Mouse (Mus musculus): ENCODE data around the gene Slc11a2. TPM values are rescaled to one million over a fixed set of nuclear protein-coding genes. Genes with fewer than 3 reads are reported as not detected.
A peak's percentile ranks its signal among the peaks of the same experiment; 100 is the strongest.

Gene Slc11a2
- polyA plus RNA-seq, 1 experiment from 2014 or later = 37.1 TPM

- peaks cover 10% of the 10 kb centered on the region for H3K36me3 ChIP-seq (ENCODE audit: control insufficient read depth, insufficient read depth)
- no peak overlapping the region for H3K9ac ChIP-seq (ENCODE audit: low read depth, low read length)
- H3K27me3 ChIP-seq (ENCODE audit: control insufficient read depth, insufficient read depth, low read depth, low read length) = no peaks in the 10 kb centered on the region
- H3K9me3 ChIP-seq (replicated peaks; ENCODE audit: control insufficient read depth, low read length) = no peaks in the 10 kb centered on the region
- peaks cover 91% of the 10 kb centered on the region for H3K4me1 ChIP-seq (ENCODE audit: control insufficient read depth, low read depth, low read length)
- ATAC-seq (ENCODE audit: low read depth) = no peak
- 90% methylated on average over 13 of the region's 13 CpGs for WGBS (ENCODE audit: insufficient replicate concordance)
- H3K27ac ChIP-seq (ENCODE audit: low read length) = peak overlapping the region; percentile 62
- no peak overlapping the region for H3K4me2 ChIP-seq (ENCODE audit: low read depth, low read length)
- no peak overlapping the region for H3K4me3 ChIP-seq (ENCODE audit: low read depth, low read length)
Measured at GRCm38 (mm10) chr15:100414942-100415341, 9.9 kb downstream of the Slc11a2 start.

- Histone ChIP-seq H3K36me3 (ENCODE audit: control insufficient read depth, insufficient read depth) (peaks cover 16% of the 10 kb centered on the region), H3K9ac (ENCODE audit: low read depth, low read length) (0 out of 2 replicates have a peak overlapping the region, but pooled peaks have one; percentile 27), H3K4me2 (ENCODE audit: low read depth, low read length) (no peak overlapping the region), H3K27ac (ENCODE audit: low read length) (peak overlapping the region; percentile 62), H3K9me3 (replicated peaks; ENCODE audit: control insufficient read depth, low read length) (no peaks in the 10 kb centered on the region), H3K4me1 (ENCODE audit: control insufficient read depth, low read depth, low read length) (peaks cover 82% of the 10 kb centered on the region), H3K27me3 (ENCODE audit: control insufficient read depth, insufficient read depth, low read depth, low read length) (no peaks in the 10 kb centered on the region), H3K4me3 (ENCODE audit: low read depth, low read length) (no peak overlapping the region)
- ATAC-seq (ENCODE audit: low read depth) = 0 out of 2 replicates have a peak, but pooled peaks have one; percentile 28
- 55% methylated on average over 4 of the region's 4 CpGs for WGBS (ENCODE audit: insufficient replicate concordance)
Measured at GRCm38 (mm10) chr15:100414011-100414410, 10.9 kb downstream of the Slc11a2 start.

- peaks cover 22% of the 10 kb centered on the region for H3K36me3 ChIP-seq (ENCODE audit: control insufficient read depth, insufficient read depth)
- 35% methylated on average over 4 of the region's 5 CpGs for WGBS (ENCODE audit: insufficient replicate concordance)
- no peak overlapping the region for H3K9ac ChIP-seq (ENCODE audit: low read depth, low read length)
- no peak overlapping the region for H3K4me2 ChIP-seq (ENCODE audit: low read depth, low read length)
- ATAC-seq (ENCODE audit: low read depth) = no peak
- H3K27ac ChIP-seq (ENCODE audit: low read length) = peak overlapping the region; percentile 70
- H3K4me3 ChIP-seq (ENCODE audit: low read depth, low read length) = no peak overlapping the region
- peaks cover 75% of the 10 kb centered on the region for H3K4me1 ChIP-seq (ENCODE audit: control insufficient read depth, low read depth, low read length)
- H3K27me3 ChIP-seq (ENCODE audit: control insufficient read depth, insufficient read depth, low read depth, low read length) = no peaks in the 10 kb centered on the region
- H3K9me3 ChIP-seq (replicated peaks; ENCODE audit: control insufficient read depth, low read length) = no peaks in the 10 kb centered on the region
Measured at GRCm38 (mm10) chr15:100413306-100413705, 11.6 kb downstream of the Slc11a2 start.

GRCm38 (mm10) chr15:100411731-100412130 lies 13.1 kb downstream of the Slc11a2 start:
- Histone ChIP-seq H3K27me3 (ENCODE audit: control insufficient read depth, insufficient read depth, low read depth, low read length) (no peaks in the 10 kb centered on the region), H3K9me3 (replicated peaks; ENCODE audit: control insufficient read depth, low read length) (no peaks in the 10 kb centered on the region), H3K4me1 (ENCODE audit: control insufficient read depth, low read depth, low read length) (peaks cover 60% of the 10 kb centered on the region), H3K4me3 (ENCODE audit: low read depth, low read length) (no peak overlapping the region), H3K27ac (ENCODE audit: low read length) (peak overlapping the region; percentile 81), H3K9ac (ENCODE audit: low read depth, low read length) (no peak overlapping the region; the same call in 1 of the 2 replicates), H3K4me2 (ENCODE audit: low read depth, low read length) (no peak overlapping the region), H3K36me3 (ENCODE audit: control insufficient read depth, insufficient read depth) (peaks cover 36% of the 10 kb centered on the region)
- 80% methylated on average over 5 of the region's 5 CpGs for WGBS (ENCODE audit: insufficient replicate concordance)
- ATAC-seq (ENCODE audit: low read depth) = no peak

GRCm38 (mm10) chr15:100410918-100411672 lies 13.8 kb downstream of the Slc11a2 start:
- 35% methylated on average over 14 of the region's 14 CpGs for WGBS (ENCODE audit: insufficient replicate concordance)
- peaks cover 39% of the 10 kb centered on the region for H3K36me3 ChIP-seq (ENCODE audit: control insufficient read depth, insufficient read depth)
- H3K27ac ChIP-seq (ENCODE audit: low read length) = peak overlapping the region; percentile 90
- H3K27me3 ChIP-seq (ENCODE audit: control insufficient read depth, insufficient read depth, low read depth, low read length) = no peaks in the 10 kb centered on the region
- ATAC-seq (ENCODE audit: low read depth) = peak; percentile 79
- peaks cover 56% of the 10 kb centered on the region for H3K4me1 ChIP-seq (ENCODE audit: control insufficient read depth, low read depth, low read length)
- H3K4me3 ChIP-seq (ENCODE audit: low read depth, low read length) = peak overlapping the region; percentile 38
- peak overlapping the region; percentile 59 for H3K4me2 ChIP-seq (ENCODE audit: low read depth, low read length)
- H3K9ac ChIP-seq (ENCODE audit: low read depth, low read length) = peak overlapping the region; percentile 46
- H3K9me3 ChIP-seq (replicated peaks; ENCODE audit: control insufficient read depth, low read length) = no peaks in the 10 kb centered on the region

GRCm38 (mm10) chr15:100406088-100406487 lies 18.8 kb downstream of the Slc11a2 start:
- no peaks in the 10 kb centered on the region for H3K9me3 ChIP-seq (replicated peaks; ENCODE audit: control insufficient read depth, low read length)
- WGBS (ENCODE audit: insufficient replicate concordance) = 43% methylated on average over 5 of the region's 5 CpGs
- H3K36me3 ChIP-seq (ENCODE audit: control insufficient read depth, insufficient read depth) = peaks cover 81% of the 10 kb centered on the region
- no peak overlapping the region for H3K4me2 ChIP-seq (ENCODE audit: low read depth, low read length)
- no peaks in the 10 kb centered on the region for H3K27me3 ChIP-seq (ENCODE audit: control insufficient read depth, insufficient read depth, low read depth, low read length)
- no peak overlapping the region for H3K4me3 ChIP-seq (ENCODE audit: low read depth, low read length)
- peaks cover 38% of the 10 kb centered on the region for H3K4me1 ChIP-seq (ENCODE audit: control insufficient read depth, low read depth, low read length)
- no peak overlapping the region for H3K9ac ChIP-seq (ENCODE audit: low read depth, low read length)
- ATAC-seq (ENCODE audit: low read depth) = no peak
- H3K27ac ChIP-seq (ENCODE audit: low read length) = no peak overlapping the region

GRCm38 (mm10) chr15:100403318-100404000 lies 21.4 kb downstream of the Slc11a2 start:
- ATAC-seq (ENCODE audit: low read depth) = peak; percentile 51
- Histone ChIP-seq H3K4me2 (ENCODE audit: low read depth, low read length) (peak overlapping the region; percentile 46), H3K9me3 (replicated peaks; ENCODE audit: control insufficient read depth, low read length) (no peaks in the 10 kb centered on the region), H3K36me3 (ENCODE audit: control insufficient read depth, insufficient read depth) (peaks cover 89% of the 10 kb centered on the region), H3K9ac (ENCODE audit: low read depth, low read length) (no peak overlapping the region), H3K27ac (ENCODE audit: low read length) (peak overlapping the region; percentile 65), H3K4me3 (ENCODE audit: low read depth, low read length) (peak overlapping the region; percentile 36), H3K27me3 (ENCODE audit: control insufficient read depth, insufficient read depth, low read depth, low read length) (no peaks in the 10 kb centered on the region), H3K4me1 (ENCODE audit: control insufficient read depth, low read depth, low read length) (peaks cover 34% of the 10 kb centered on the region)
- WGBS (ENCODE audit: insufficient replicate concordance) = 85% methylated on average over 16 of the region's 16 CpGs

GRCm38 (mm10) chr15:100402798-100403197 lies 22.1 kb downstream of the Slc11a2 start:
- Histone ChIP-seq H3K4me1 (ENCODE audit: control insufficient read depth, low read depth, low read length) (peaks cover 34% of the 10 kb centered on the region), H3K4me3 (ENCODE audit: low read depth, low read length) (peak overlapping the region; percentile 36), H3K27me3 (ENCODE audit: control insufficient read depth, insufficient read depth, low read depth, low read length) (no peaks in the 10 kb centered on the region), H3K27ac (ENCODE audit: low read length) (peak overlapping the region; percentile 65), H3K9ac (ENCODE audit: low read depth, low read length) (peak overlapping the region; percentile 31; the same call in 1 of the 2 replicates), H3K9me3 (replicated peaks; ENCODE audit: control insufficient read depth, low read length) (no peaks in the 10 kb centered on the region), H3K4me2 (ENCODE audit: low read depth, low read length) (peak overlapping the region; percentile 46), H3K36me3 (ENCODE audit: control insufficient read depth, insufficient read depth) (peaks cover 89% of the 10 kb centered on the region)
- no peak for ATAC-seq (ENCODE audit: low read depth)
- 64% methylated on average over 4 of the region's 4 CpGs for WGBS (ENCODE audit: insufficient replicate concordance)

- ATAC-seq (ENCODE audit: low read depth) = no peak
- 62% methylated on average over 14 of the region's 14 CpGs for WGBS (ENCODE audit: insufficient replicate concordance)
Measured at GRCm38 (mm10) chr15:100402347-100402746, 22.5 kb downstream of the Slc11a2 start.

More at GRCm38 (mm10) chr15:100402347-100402746, 22.5 kb downstream of the Slc11a2 start:
- Histone ChIP-seq H3K36me3 (ENCODE audit: control insufficient read depth, insufficient read depth) (peaks cover 89% of the 10 kb centered on the region), H3K27ac (ENCODE audit: low read length) (peak overlapping the region; percentile 18), H3K4me1 (ENCODE audit: control insufficient read depth, low read depth, low read length) (peaks cover 34% of the 10 kb centered on the region), H3K4me3 (ENCODE audit: low read depth, low read length) (peak overlapping the region; percentile 36), H3K27me3 (ENCODE audit: control insufficient read depth, insufficient read depth, low read depth, low read length) (no peaks in the 10 kb centered on the region), H3K9me3 (replicated peaks; ENCODE audit: control insufficient read depth, low read length) (no peaks in the 10 kb centered on the region), H3K9ac (ENCODE audit: low read depth, low read length) (0 out of 2 replicates have a peak overlapping the region, but pooled peaks have one; percentile 1), H3K4me2 (ENCODE audit: low read depth, low read length) (peak overlapping the region; percentile 46)

Measured in liver, embryonic 16.5 days (tissue).